Comparison of ENCODE assay signal across 8 mouse cellular contexts in genomic region chr16:89774553-89774913, GRCm38 (mm10).
DNase-seq lines count a peak whose midpoint lies in the region; ATAC-seq lines count a peak whose summit lies in the region.

No protein-coding gene starts in this region.

- H3K27ac ChIP-seq in heart, embryonic 15.5 days: no peak overlapping the region
- no peak overlapping the region for H3K27ac ChIP-seq in embryonic facial prominence, embryonic 13.5 days
- no peak overlapping the region for H3K27ac ChIP-seq in intestine, embryonic 14.5 days (ENCODE audit: low read depth)
- H3K27ac ChIP-seq in midbrain, embryonic 14.5 days (replicated peaks; ENCODE audit: low read depth, low read length): no peak overlapping the region

- WGBS in heart, embryonic 15.5 days: 33% methylated on average over 10 of the region's 10 CpGs
- 34% methylated on average over 10 of the region's 10 CpGs for WGBS in embryonic facial prominence, embryonic 13.5 days
- WGBS in intestine, embryonic 14.5 days: 36% methylated on average over 10 of the region's 10 CpGs
- WGBS in midbrain, embryonic 14.5 days: 22% methylated on average over 10 of the region's 10 CpGs

- ATAC-seq in heart, embryonic 15.5 days (replicated peaks; ENCODE audit: insufficient number of reproducible peaks, insufficient read depth, low FRiP score, low read depth): no peak
- ATAC-seq in embryonic facial prominence, embryonic 13.5 days (ENCODE audit: insufficient number of reproducible peaks, insufficient read depth, low FRiP score, low TSS enrichment, low read depth): no peak
- no peak; the same call in 1 of the 2 replicates for ATAC-seq in intestine, embryonic 14.5 days (replicated peaks; ENCODE audit: low FRiP score, low TSS enrichment, low read depth)
- ATAC-seq in midbrain, embryonic 14.5 days (ENCODE audit: low FRiP score, low TSS enrichment): no peak

- peak overlapping the region; percentile 84 for H3K4me2 ChIP-seq in heart, embryonic 15.5 days
- peak overlapping the region; percentile 75 for H3K4me2 ChIP-seq in embryonic facial prominence, embryonic 13.5 days
- H3K4me2 ChIP-seq in intestine, embryonic 14.5 days (ENCODE audit: low read length): peak overlapping the region; percentile 73
- H3K4me2 ChIP-seq in midbrain, embryonic 14.5 days (ENCODE audit: low read length): peak overlapping the region; percentile 67

- DNase-seq in heart, postnatal 25 days (ENCODE audit: low spot score): no peak
- no peak for DNase-seq in intestine, embryonic 14.5 days (ENCODE audit: low spot score)
- no peak for DNase-seq in midbrain, embryonic 14.5 days
- no peak for DNase-seq in gastrocnemius, postnatal 25 days
- no peak for DNase-seq in cerebellum, postnatal 4 days (ENCODE audit: low spot score in 2 of 2)
- DNase-seq in frontal cortex, postnatal 14 days (ENCODE audit: low spot score in 2 of 2): no peak

- intact Hi-C loops in heart, postnatal 25 days (cut with DNase I): loop anchor here (1.0 kb wide), 2 partner anchors 57 to 393 kb away; no protein-coding TSS in a partner anchor

- H3K4me1 ChIP-seq in heart, embryonic 15.5 days (replicated peaks): peaks cover 5% of the 10 kb centered on the region
- no peaks in the 10 kb centered on the region for H3K4me1 ChIP-seq in embryonic facial prominence, embryonic 13.5 days
- H3K4me1 ChIP-seq in intestine, embryonic 14.5 days (replicated peaks; ENCODE audit: control insufficient read depth, insufficient read depth, low read length): no peaks in the 10 kb centered on the region
- H3K4me1 ChIP-seq in midbrain, embryonic 14.5 days (ENCODE audit: control insufficient read depth, insufficient read depth, low read length): no peaks in the 10 kb centered on the region

- peak overlapping the region; percentile 47 for H3K4me3 ChIP-seq in heart, embryonic 15.5 days
- H3K4me3 ChIP-seq in embryonic facial prominence, embryonic 13.5 days: peak overlapping the region; percentile 41
- no peak overlapping the region for H3K4me3 ChIP-seq in intestine, embryonic 14.5 days (ENCODE audit: low read depth, low read length)
- peak overlapping the region; percentile 26; the same call in 1 of the 2 replicates for H3K4me3 ChIP-seq in midbrain, embryonic 14.5 days (replicated peaks; ENCODE audit: low read depth, low read length)

- no peaks in the 10 kb centered on the region for H3K36me3 ChIP-seq in heart, embryonic 15.5 days
- 0 out of 2 replicates have a peak, but pooled peaks cover 3% of the 10 kb centered on the region for H3K36me3 ChIP-seq in embryonic facial prominence, embryonic 13.5 days
- H3K36me3 ChIP-seq in intestine, embryonic 14.5 days (ENCODE audit: control insufficient read depth, insufficient read depth, low read length): no peaks in the 10 kb centered on the region
- H3K36me3 ChIP-seq in midbrain, embryonic 14.5 days (ENCODE audit: control insufficient read depth, insufficient read depth, low read length): no peaks in the 10 kb centered on the region

- peaks cover 14% of the 10 kb centered on the region for H3K27me3 ChIP-seq in heart, embryonic 15.5 days
- peaks cover 3% of the 10 kb centered on the region; the same call in 1 of the 2 replicates for H3K27me3 ChIP-seq in embryonic facial prominence, embryonic 13.5 days
- H3K27me3 ChIP-seq in intestine, embryonic 14.5 days (replicated peaks; ENCODE audit: control insufficient read depth, insufficient read depth, low read length): no peaks in the 10 kb centered on the region
- no peaks in the 10 kb centered on the region for H3K27me3 ChIP-seq in midbrain, embryonic 14.5 days (ENCODE audit: control insufficient read depth, insufficient read depth, low read length)

- H3K9ac ChIP-seq in heart, embryonic 15.5 days: no peak overlapping the region
- H3K9ac ChIP-seq in embryonic facial prominence, embryonic 13.5 days: 0 out of 2 replicates have a peak overlapping the region, but pooled peaks have one; percentile 53
- no peak overlapping the region for H3K9ac ChIP-seq in intestine, embryonic 14.5 days (ENCODE audit: low read length)
- peak overlapping the region; percentile 45 for H3K9ac ChIP-seq in midbrain, embryonic 14.5 days (replicated peaks; ENCODE audit: low read length)

- peaks cover 9% of the 10 kb centered on the region for H3K9me3 ChIP-seq in heart, embryonic 15.5 days (replicated peaks)
- H3K9me3 ChIP-seq in embryonic facial prominence, embryonic 13.5 days: peaks cover 8% of the 10 kb centered on the region
- peaks cover 6% of the 10 kb centered on the region for H3K9me3 ChIP-seq in intestine, embryonic 14.5 days (ENCODE audit: control insufficient read depth, low read length)
- H3K9me3 ChIP-seq in midbrain, embryonic 14.5 days (ENCODE audit: control insufficient read depth, low read length): peaks cover 10% of the 10 kb centered on the region

Comparison
In these comparisons a context has a peak if more than half of its experiments do, and no peak if none do; other contexts are left out.
1. H3K9ac ChIP-seq: peak in embryonic facial prominence, embryonic 13.5 days (single experiment) and midbrain, embryonic 14.5 days (single experiment); none in heart, embryonic 15.5 days (single experiment) and intestine, embryonic 14.5 days (single experiment).
2. Peak in every context shown above with its lines, with median percentiles within 50 percentile points of each other: H3K4me2 ChIP-seq.